Comparison of ENCODE assay signal across 8 mouse cellular contexts in genomic region chr7:80992980-80993833, GRCm38 (mm10). TPM values are rescaled to one million over a fixed set of nuclear protein-coding genes. Genes with fewer than 3 reads are reported as not detected.
DNase-seq lines count a peak whose midpoint lies in the region; ATAC-seq and TF ChIP-seq lines count a peak whose summit lies in the region.

TSS of gene Zfp592 (plus strand) at chr7:80993681.

- peak within 1 kb of the TSS; percentile 68 for H3K4me2 ChIP-seq in forebrain, embryonic 14.5 days (ENCODE audit: low read length)

- under 1% methylated on average over 50 of the region's 102 CpGs for WGBS in forebrain, embryonic 14.5 days
- WGBS in large intestine, adult 2 months, result under 1% methylated on average over 82 of the region's 102 CpGs
- 1% methylated on average over 72 of the region's 102 CpGs for WGBS in lung, adult 2 months

- peak within 1 kb of the TSS; percentile 95 for H3K4me3 ChIP-seq in forebrain, embryonic 14.5 days (ENCODE audit: low read depth, low read length)
- peak within 1 kb of the TSS; percentile 94 for H3K4me3 ChIP-seq in lung, adult 2 months (replicated peaks; ENCODE audit: extremely low read depth, low read depth, low read length)

- TF ChIP-seq POLR2A in lung, adult 2 months (IDR thresholded peaks at IDR 0.05; ENCODE audit: borderline replicate concordance, extremely low read depth, low read depth, low read length), result peak; percentile 42; the same call in 1 of the 2 replicates

- peak; percentile 92 for ATAC-seq in forebrain, embryonic 14.5 days
- peak; percentile 43 for ATAC-seq in neutrophil, adult 5-6 weeks (ENCODE audit: extremely low read depth, insufficient number of reproducible peaks, low FRiP score, poor library complexity, severe bottlenecking)

- no peaks in the 10 kb centered on the region for H3K9me3 ChIP-seq in forebrain, embryonic 14.5 days (replicated peaks; ENCODE audit: control insufficient read depth, low read length)

- intact Hi-C loops in heart, postnatal 10 days (cut with DNase I), result loop anchor here (5.0 to 10.0 kb wide), 2 partner anchors 91 to 352 kb away; partner anchors contain the start of genes Rps17 and Wdr73

- peaks cover 11% of the 10 kb centered on the region for H3K4me1 ChIP-seq in forebrain, embryonic 14.5 days (ENCODE audit: control insufficient read depth, insufficient read depth, low read length)
- peaks cover 13% of the 10 kb centered on the region for H3K4me1 ChIP-seq in lung, adult 2 months (ENCODE audit: control insufficient read depth, insufficient read depth, low read length)

- peak; percentile 24 for DNase-seq in ES-CJ7 (ENCODE audit: low read depth, low spot score)
- DNase-seq in cerebellum, adult 11 months, result peak; percentile 76
- peak; percentile 73 for DNase-seq in forebrain, embryonic 14.5 days (ENCODE audit: low spot score)
- DNase-seq in heart, postnatal 10 days, result peak; percentile 87 to 91
- DNase-seq in large intestine, adult 2 months (ENCODE audit: low read depth, low spot score), result no peak
- peak; percentile 87 for DNase-seq in lung, adult 2 months
- DNase-seq in thymus, adult 18-20 months, result peak; percentile 56 to 65

- no peaks in the 10 kb centered on the region for H3K27me3 ChIP-seq in forebrain, embryonic 14.5 days (replicated peaks; ENCODE audit: control insufficient read depth, insufficient read depth, low read length)

- TF ChIP-seq CTCF in lung, adult 2 months (IDR thresholded peaks at IDR 0.05; ENCODE audit: insufficient read depth, low read length), result no peak

- peak within 1 kb of the TSS; percentile 92 for H3K27ac ChIP-seq in forebrain, embryonic 14.5 days (ENCODE audit: low read depth, low read length)

- H3K9ac ChIP-seq in forebrain, embryonic 14.5 days (ENCODE audit: low read length), result peak within 1 kb of the TSS; percentile 94

- no peaks in the 10 kb centered on the region for H3K36me3 ChIP-seq in forebrain, embryonic 14.5 days (ENCODE audit: control insufficient read depth, insufficient read depth, low read length)

RNA-seq across cellular contexts. Expression of gene Zfp592, which starts in this region (rescaled TPM):
- polyA plus RNA-seq in forebrain, embryonic 14.5 days (2014; fragmentation: Nextera tagmentation; extraction: Ambion mirVana), result 5.8 and 9.3 TPM in 2 replicates
- 10 to 100 TPM; 22.9 to 24.9 TPM for total RNA-seq in heart, postnatal 10 days (2021)
- 20.2 and 25.1 TPM in 2 replicates for polyA plus RNA-seq in large intestine, adult 2 months (2012; rRNA removed)
- polyA plus RNA-seq in lung, adult 2 months (2012; rRNA removed), result 16.4 and 20.1 TPM in 2 replicates
- total RNA-seq in neutrophil, adult 5-6 weeks (2017), result 63.6 and 69.0 TPM in 2 replicates
